Mouse (Mus musculus): ENCODE results near the gene Adcy3.

The Adcy3 gene

GRCm38 (mm10) chr12:4179671-4180233 lies 46.8 kb downstream of the Adcy3 start:
- DNase-seq (ENCODE audit: low read depth in 2 of 2, low spot score in 2 of 2) = no peak

- DNase-seq (ENCODE audit: low read depth in 2 of 2, low spot score in 2 of 2) = no peak
These were observed 47.6 kb downstream of the Adcy3 start for GRCm38 (mm10) chr12:4180507-4180906.

DNA sequence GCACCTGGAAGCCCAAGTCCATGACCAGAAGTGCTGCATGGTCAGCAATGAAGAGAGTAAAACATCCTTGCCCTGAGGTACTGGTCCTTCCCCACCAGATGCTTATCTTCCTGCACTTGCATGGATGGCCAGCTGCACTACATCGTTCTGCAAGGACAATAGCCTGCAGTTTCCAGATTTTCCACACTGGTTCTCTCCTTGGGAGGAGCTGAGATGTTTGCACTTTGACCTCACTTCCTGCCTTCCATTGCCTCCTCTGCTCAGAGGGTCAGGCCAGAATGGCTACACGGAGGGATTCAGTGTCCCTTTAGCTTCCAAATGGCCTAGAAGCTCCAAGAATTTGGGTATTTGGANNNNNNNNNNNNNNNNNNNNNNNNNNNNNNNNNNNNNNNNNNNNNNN lies 51.7 kb downstream of the Adcy3 start:
- DNase-seq (ENCODE audit: low read depth in 2 of 2, low spot score in 2 of 2) = no peak

GRCm38 (mm10) chr12:4188171-4189059 lies 55.5 kb downstream of the Adcy3 start:
- DNase-seq (ENCODE audit: low read depth in 2 of 2, low spot score in 2 of 2) = no peak

- no peak for DNase-seq (ENCODE audit: low read depth in 2 of 2, low spot score in 2 of 2)
These were observed 56.2 kb downstream of the Adcy3 start for GRCm38 (mm10) chr12:4189060-4189447.

GRCm38 (mm10) chr12:4192514-4192913 lies 59.6 kb downstream of the Adcy3 start:
- no peak for DNase-seq (ENCODE audit: low read depth in 2 of 2, low spot score in 2 of 2)

DNA sequence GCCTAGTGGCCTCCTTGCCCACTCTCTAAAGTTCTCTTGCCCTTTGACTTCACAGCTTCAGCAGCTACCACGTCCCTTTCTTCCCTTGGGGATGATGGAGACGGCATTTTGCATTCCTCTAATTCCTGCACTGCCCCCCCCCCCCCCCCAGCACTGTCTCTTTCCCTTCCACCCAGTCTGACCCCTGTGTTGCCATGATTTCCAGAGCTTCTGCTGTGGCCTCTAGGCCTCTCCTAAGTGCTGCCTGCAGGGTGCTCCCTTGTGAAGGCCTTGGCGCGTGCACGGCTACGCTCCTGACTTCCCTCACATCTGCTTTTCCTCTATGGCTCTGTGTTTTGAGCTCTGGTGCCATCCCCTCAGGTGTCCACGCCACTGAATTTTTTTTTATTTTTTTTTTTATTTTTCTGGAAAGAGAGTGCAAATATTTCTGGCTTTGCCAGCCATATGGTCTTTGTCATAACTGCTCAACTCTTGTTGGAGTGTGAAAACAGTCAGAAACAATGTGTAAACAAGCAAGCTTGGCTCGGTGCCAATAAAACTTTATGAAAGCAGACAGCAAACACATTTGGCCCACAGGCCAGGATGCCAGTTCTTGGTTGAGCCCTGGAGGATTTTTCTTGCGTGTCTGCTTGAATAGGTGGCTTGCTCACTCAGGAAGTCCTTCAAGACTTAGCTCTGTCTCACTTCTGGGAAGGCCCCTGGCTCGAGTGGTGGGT lies 60.3 kb downstream of the Adcy3 start:
- no peak for DNase-seq (ENCODE audit: low read depth in 2 of 2, low spot score in 2 of 2)

DNA sequence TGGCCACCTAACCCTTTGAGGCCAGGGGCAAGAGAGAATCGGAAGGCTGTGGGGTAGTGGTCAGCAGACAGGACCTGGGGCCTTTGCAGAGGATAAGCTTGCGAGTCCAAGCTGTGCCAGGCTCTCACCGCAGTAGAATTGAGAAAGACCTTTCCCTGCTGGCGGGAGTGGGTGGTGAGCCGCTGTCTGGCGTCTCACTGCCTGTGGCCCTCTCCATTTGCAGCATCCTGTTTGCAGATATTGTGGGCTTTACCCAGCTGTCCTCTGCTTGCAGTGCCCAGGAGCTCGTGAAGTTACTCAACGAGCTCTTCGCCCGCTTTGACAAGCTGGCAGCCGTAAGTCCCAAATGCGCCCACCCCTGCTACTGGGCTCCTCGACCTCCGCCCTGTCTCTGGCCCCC lies 61.7 kb downstream of the Adcy3 start:
- DNase-seq (ENCODE audit: low read depth in 2 of 2, low spot score in 2 of 2) = no peak

DNA sequence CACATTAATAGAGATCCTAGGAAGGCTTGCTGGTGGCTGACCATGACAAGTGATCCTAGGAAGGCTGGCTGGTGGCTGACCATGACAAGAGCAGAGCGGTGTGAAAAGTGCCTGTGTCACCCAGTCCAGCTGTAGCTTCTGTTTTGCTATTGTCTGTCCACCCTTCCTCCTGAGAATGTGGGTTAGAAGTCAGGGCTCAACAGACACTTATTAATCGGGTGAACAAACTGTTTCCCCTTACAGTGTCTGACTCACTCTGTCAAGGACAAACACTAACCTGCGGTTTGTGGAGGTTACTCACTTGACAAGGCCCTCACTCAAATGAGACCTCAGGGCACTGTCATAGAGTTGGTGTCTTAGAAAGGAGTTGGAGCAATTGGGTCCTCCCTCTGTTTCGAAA lies 65.8 kb downstream of the Adcy3 start:
- DNase-seq (ENCODE audit: low read depth in 2 of 2, low spot score in 2 of 2) = no peak

- no peak for DNase-seq (ENCODE audit: low read depth in 2 of 2, low spot score in 2 of 2)
These were observed 66.4 kb downstream of the Adcy3 start for GRCm38 (mm10) chr12:4199271-4199670.

DNA sequence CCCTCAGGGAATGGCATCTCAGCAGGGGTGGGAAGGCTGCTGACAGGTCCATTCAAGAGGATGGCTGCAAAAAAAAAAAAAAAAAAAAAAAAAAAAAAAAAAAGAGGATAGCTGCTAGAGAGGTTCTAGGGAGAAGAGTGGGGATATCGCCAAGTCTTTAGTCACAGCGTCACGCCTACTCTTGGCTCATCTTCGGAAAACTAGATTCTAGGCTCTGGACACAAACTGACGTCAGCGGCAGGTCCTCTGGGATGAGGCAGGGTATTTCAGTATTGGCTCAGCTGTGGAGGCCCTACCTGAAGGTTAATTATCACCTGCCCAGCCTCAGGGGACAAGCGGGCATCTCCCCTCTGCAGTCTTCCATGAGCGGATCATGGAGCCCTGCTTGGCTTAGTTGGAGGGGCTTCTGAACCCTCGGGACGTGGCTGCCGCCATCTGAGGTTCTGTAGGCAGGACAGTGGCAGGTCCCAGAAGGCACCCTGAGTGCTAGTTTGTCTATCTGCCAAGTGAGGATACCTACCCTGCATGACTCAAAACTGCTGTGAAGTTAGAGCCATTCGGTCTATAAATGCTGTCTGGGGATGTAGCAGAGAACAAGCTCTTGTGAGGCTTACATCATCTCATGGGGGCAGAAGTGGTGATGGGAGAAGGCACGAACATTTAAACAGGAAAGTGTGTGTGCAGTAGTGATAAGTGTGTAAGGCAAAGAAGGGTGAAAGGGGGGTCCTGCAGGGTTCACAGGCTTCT lies 68.7 kb downstream of the Adcy3 start:
- DNase-seq (ENCODE audit: low read depth in 2 of 2, low spot score in 2 of 2) = no peak

- DNase-seq (ENCODE audit: low read depth in 2 of 2, low spot score in 2 of 2) = no peak
These were observed 69.3 kb downstream of the Adcy3 start for GRCm38 (mm10) chr12:4202206-4202605.

- no peak for DNase-seq (ENCODE audit: low read depth in 2 of 2, low spot score in 2 of 2)
These were observed 73.2 kb downstream of the Adcy3 start for GRCm38 (mm10) chr12:4206106-4206505.

DNA sequence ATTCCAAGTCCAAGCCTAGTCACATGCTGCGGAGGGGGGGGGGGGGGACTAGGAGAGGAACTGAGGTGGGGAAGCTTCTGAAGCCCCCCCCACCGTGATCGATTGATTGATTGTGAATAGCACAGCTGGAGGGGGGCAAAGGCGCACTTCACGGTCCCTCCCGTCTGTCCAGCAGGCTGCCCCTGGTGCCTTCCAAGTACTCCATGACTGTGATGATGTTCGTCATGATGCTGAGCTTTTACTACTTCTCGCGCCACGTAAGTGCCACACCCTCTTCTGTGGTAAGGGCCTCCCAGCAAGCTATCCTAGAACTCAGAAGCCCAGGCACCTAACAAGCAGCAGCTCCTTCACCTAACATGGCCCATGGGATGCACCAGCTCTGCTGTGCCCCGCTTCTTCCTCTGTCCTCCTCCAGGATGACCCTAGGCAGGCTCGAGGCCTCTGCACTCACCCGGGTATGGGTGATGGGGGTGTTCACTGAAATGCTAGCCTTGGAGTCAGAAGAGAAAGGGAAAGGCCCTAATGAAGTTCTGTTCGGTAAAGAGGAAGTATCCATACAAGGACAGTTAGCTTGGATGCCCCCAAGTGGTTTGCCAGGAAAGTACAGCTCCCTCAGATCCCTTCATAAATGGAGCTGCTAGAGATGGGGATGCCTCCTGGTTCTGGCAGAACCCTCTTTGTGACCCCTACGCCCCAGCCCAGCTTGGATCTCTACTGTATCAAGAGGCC lies 75.7 kb downstream of the Adcy3 start:
- peak in 1 of 2 experiments; percentile 12 for DNase-seq (ENCODE audit: low read depth in 2 of 2, low spot score in 2 of 2)

- DNase-seq (ENCODE audit: low read depth in 2 of 2, low spot score in 2 of 2) = no peak
These were observed 76.3 kb downstream of the Adcy3 start for GRCm38 (mm10) chr12:4209196-4209595.

DNA sequence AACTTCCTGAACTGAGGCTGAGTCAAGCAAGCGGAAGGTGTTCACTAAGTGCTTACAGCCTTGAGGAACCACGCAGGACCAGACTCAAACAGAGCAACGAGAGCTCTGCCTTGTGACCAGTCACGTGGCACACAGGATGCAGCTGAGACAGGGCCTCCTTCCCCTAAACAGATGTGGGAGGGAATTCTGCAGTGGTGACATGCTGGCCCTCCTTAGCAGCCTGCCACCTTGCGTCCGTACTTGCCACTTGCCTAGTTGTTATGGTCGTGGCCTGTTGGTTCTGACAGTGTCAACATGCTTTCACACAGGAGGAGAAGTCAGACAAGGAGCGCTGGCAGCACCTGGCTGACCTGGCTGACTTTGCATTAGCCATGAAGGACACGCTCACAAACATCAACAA lies 78.3 kb downstream of the Adcy3 start:
- DNase-seq (ENCODE audit: low read depth in 2 of 2, low spot score in 2 of 2) = no peak

DNA sequence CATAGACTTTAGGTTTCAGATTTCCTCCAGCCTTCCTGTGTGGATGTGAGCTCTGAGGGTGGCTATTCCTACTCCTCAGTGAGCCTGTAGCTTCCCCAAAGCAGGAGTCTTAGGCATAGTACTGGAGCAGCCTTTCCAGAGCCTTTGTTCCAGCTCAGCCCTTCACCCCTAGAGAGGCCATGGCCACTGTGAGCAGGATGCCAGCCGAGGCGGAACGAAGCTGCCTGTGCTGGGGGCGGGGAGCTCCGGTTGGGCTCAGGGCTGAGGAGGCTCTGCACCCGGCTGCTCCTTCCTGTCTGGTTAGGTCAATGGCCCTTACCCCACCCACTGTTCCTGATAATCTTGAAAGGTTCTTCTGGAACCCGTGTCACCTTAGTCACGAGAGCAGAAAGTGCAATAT lies 80.0 kb downstream of the Adcy3 start:
- DNase-seq (ENCODE audit: low read depth in 2 of 2, low spot score in 2 of 2) = no peak

GRCm38 (mm10) chr12:4230156-4230555 lies 97.3 kb downstream of the Adcy3 start:
- no peak for DNase-seq (ENCODE audit: low read depth in 2 of 2, low spot score in 2 of 2)

DNA sequence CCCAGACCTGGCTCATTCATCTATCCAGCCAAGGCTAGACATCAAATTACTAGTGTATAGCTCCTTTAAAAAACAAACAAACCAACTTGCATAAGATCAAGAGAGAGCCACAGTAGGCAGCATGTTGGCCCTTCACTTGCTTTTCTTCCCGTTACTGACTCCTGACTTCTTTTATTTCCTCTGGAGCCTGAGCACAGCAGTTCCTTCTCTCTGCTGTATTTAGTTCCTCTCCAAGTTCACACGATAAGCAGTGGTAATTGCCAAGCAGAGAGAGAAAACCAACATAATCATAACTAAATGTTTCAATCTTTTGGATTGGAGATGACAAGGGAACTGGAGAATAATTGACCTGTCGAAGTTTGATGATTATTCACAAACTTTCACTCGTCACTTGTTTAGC lies 99.9 kb downstream of the Adcy3 start:
- no peak for DNase-seq (ENCODE audit: low read depth in 2 of 2, low spot score in 2 of 2)

DNA sequence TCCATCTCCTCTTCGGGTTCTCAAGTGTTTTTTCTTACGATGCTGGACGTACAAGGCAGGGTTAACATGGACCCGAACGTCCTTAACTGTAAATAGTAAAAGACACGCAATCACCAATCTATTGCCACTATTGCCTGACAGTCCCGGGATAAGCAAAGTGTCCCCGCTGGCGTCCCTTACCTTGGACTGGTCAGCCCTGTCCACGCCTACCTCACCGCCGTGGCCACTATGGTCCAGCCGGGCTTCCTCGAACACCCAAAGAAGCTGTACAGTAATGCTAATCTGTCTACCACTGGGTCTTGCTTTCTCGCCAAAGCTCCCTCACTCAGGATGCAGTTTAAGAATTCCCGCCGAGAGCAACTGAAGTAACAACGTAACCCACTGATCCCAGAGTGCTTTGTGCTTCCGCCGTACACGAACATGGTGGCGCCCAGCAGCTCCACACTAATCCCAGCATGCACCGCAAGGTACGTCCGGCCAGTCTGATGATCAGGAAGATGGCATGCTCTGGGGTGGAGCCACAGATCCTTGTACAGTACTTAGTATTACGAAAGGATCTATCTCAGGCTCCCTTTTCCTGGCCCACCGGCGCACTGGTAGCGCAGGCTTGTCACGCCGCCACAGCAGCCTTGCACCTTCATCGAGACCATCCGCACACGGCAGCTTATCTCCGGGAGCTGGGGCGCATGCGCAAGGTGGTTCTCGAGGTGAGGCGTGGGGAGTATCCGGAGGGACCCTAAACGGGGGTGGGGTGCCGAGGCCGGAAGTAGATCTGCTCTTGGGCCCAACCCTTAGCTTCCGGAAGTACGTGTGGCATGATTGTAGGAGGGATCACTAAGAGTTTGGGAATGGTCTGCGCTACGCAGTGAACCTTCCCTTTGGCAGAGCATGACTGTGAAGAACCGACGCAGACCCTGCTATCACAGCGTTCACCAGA lies 100.9 kb downstream of the Adcy3 start, which contains the start of the genes Ptrhd1 and Cenpo:
TSS of gene Ptrhd1 (plus strand) at position 456 of the 937 bp plus-strand sequence.
TSS of gene Cenpo (minus strand) at position 723 of the 937 bp plus-strand sequence.
- peak; percentile 92 to 95 for DNase-seq (ENCODE audit: low read depth in 2 of 2, low spot score in 2 of 2)
